Mouse (Mus musculus): ENCODE measurements around the gene Pfkp. TPM values are rescaled to one million over a fixed set of nuclear protein-coding genes. Genes with fewer than 3 reads are reported as not detected.

Gene Pfkp
- polyA plus RNA-seq, 1 experiment from 2014 or later: 10.2 TPM

GRCm38 (mm10) chr13:6553708-6554107, 94.9 kb downstream of the Pfkp start:
- Histone ChIP-seq H3K36me3 (peaks cover 82% of the 10 kb centered on the region), H3K4me3 (replicated peaks) (no peak overlapping the region), H3K27me3 (no peaks in the 10 kb centered on the region), H3K9me3 (no peaks in the 10 kb centered on the region), H3K9ac (replicated peaks) (no peak overlapping the region), H3K4me1 (replicated peaks) (peaks cover 7% of the 10 kb centered on the region), H3K27ac (no peak overlapping the region), H3K4me2 (no peak overlapping the region)
- no peak for ATAC-seq (ENCODE audit: insufficient number of reproducible peaks, insufficient read depth, low FRiP score, low TSS enrichment, low read depth)
- 91% methylated on average over 2 of the region's 2 CpGs for whole genome bisulfite sequencing

GRCm38 (mm10) chr13:6535287-6535932, 113.2 kb downstream of the Pfkp start:
- ATAC-seq (ENCODE audit: insufficient number of reproducible peaks, insufficient read depth, low FRiP score, low TSS enrichment, low read depth): no peak
- Histone ChIP-seq H3K4me3 (replicated peaks) (no peak overlapping the region), H3K27ac (no peak overlapping the region), H3K4me1 (replicated peaks) (0 out of 2 replicates have a peak, but pooled peaks cover 2% of the 10 kb centered on the region), H3K9ac (replicated peaks) (no peak overlapping the region), H3K4me2 (no peak overlapping the region), H3K27me3 (no peaks in the 10 kb centered on the region), H3K36me3 (no peaks in the 10 kb centered on the region), H3K9me3 (no peaks in the 10 kb centered on the region)
- WGBS: 67% methylated on average over 6 of the region's 6 CpGs

GRCm38 (mm10) chr13:6532683-6533082, 115.9 kb downstream of the Pfkp start:
- H3K9me3 ChIP-seq: no peaks in the 10 kb centered on the region
- ATAC-seq (ENCODE audit: insufficient number of reproducible peaks, insufficient read depth, low FRiP score, low TSS enrichment, low read depth): no peak

More at GRCm38 (mm10) chr13:6532683-6533082, 115.9 kb downstream of the Pfkp start:
- Histone ChIP-seq H3K27ac (no peak overlapping the region), H3K4me2 (no peak overlapping the region), H3K4me3 (replicated peaks) (no peak overlapping the region), H3K27me3 (no peaks in the 10 kb centered on the region), H3K9ac (replicated peaks) (no peak overlapping the region), H3K4me1 (replicated peaks) (no peaks in the 10 kb centered on the region), H3K36me3 (no peaks in the 10 kb centered on the region)
- 95% methylated on average over 1 of the region's 1 CpGs for WGBS

Other genes with a start within 250 kb of the Pfkp start
- gene Pitrm1, start 100.6 kb downstream of the Pfkp start, polyA plus RNA-seq (2016; fragmentation: Nextera tagmentation; extraction: Ambion mirVana): 103 and 114 TPM in 2 replicates

Data from limb, embryonic 12.5 days (tissue).